Mouse (Mus musculus): ENCODE results near the gene Ngdn.
A peak's percentile ranks its signal among the peaks of the same experiment; 100 is the strongest.
"Not testable (repeated sequence)": the region's sequence is repeated elsewhere in the genome, so short reads cannot be mapped to it uniquely, and the experiment has no call there.

The Ngdn gene

GRCm38 (mm10) chr14:55029034-55029698, 13.9 kb downstream of the Ngdn start:
- no peak for DNase-seq (ENCODE audit: low read depth, low spot score)

GRCm38 (mm10) chr14:55032695-55033225, 17.5 kb downstream of the Ngdn start:
- DNase-seq (ENCODE audit: low read depth, low spot score): no peak

GRCm38 (mm10) chr14:55043694-55044093, 28.4 kb downstream of the Ngdn start:
- DNase-seq (ENCODE audit: low read depth, low spot score): not testable (repeated sequence)

- DNase-seq (ENCODE audit: low read depth, low spot score): no peak
Measured at GRCm38 (mm10) chr14:55047971-55048531, 32.8 kb downstream of the Ngdn start.

- no peak for DNase-seq (ENCODE audit: low read depth, low spot score)
Measured at GRCm38 (mm10) chr14:55052496-55052895, 37.2 kb downstream of the Ngdn start.

- no peak for DNase-seq (ENCODE audit: low read depth, low spot score)
Measured at GRCm38 (mm10) chr14:55053050-55053449, 37.8 kb downstream of the Ngdn start.

- no peak for DNase-seq (ENCODE audit: low read depth, low spot score)
Measured at GRCm38 (mm10) chr14:55053708-55054190, 38.5 kb downstream of the Ngdn start.

- no peak for DNase-seq (ENCODE audit: low read depth, low spot score)
Measured at GRCm38 (mm10) chr14:55054191-55054749, 39.0 kb downstream of the Ngdn start.

- no peak for DNase-seq (ENCODE audit: low read depth, low spot score)
Measured at GRCm38 (mm10) chr14:55055167-55055834, 40.0 kb downstream of the Ngdn start.

GRCm38 (mm10) chr14:55059009-55059408, 43.8 kb downstream of the Ngdn start:
- peak; percentile 39 for DNase-seq (ENCODE audit: low read depth, low spot score)

GRCm38 (mm10) chr14:55059931-55060330, 44.7 kb downstream of the Ngdn start:
- DNase-seq (ENCODE audit: low read depth, low spot score): no peak

- DNase-seq (ENCODE audit: low read depth, low spot score): no peak
Measured at GRCm38 (mm10) chr14:55061845-55062244, 46.6 kb downstream of the Ngdn start.

- peak; percentile 86 for DNase-seq (ENCODE audit: low read depth, low spot score)
Measured at GRCm38 (mm10) chr14:55062626-55063025, 47.4 kb downstream of the Ngdn start.

GRCm38 (mm10) chr14:55063117-55063516, 47.9 kb downstream of the Ngdn start:
- DNase-seq (ENCODE audit: low read depth, low spot score): no peak

- DNase-seq (ENCODE audit: low read depth, low spot score): no peak
Measured at GRCm38 (mm10) chr14:55063581-55064381, 48.5 kb downstream of the Ngdn start.

GRCm38 (mm10) chr14:55064481-55065370, 49.5 kb downstream of the Ngdn start:
- no peak for DNase-seq (ENCODE audit: low read depth, low spot score)

GRCm38 (mm10) chr14:55065391-55065790, 50.1 kb downstream of the Ngdn start:
- no peak for DNase-seq (ENCODE audit: low read depth, low spot score)

GRCm38 (mm10) chr14:55066042-55066441, 50.8 kb downstream of the Ngdn start:
- no peak for DNase-seq (ENCODE audit: low read depth, low spot score)

- no peak for DNase-seq (ENCODE audit: low read depth, low spot score)
Measured at GRCm38 (mm10) chr14:55071756-55072155, 56.5 kb downstream of the Ngdn start.

All from c-Kit-negative CD71-positive TER-119-positive erythroid progenitor cells, embryonic 14.5 days (primary cell).